Mouse (Mus musculus): Measurements from ENCODE around the gene Ell2. TPM values are rescaled to one million over a fixed set of nuclear protein-coding genes. Genes with fewer than 3 reads are reported as not detected.

Gene Ell2
- total RNA-seq, 1 experiment from 2014 or later: 85.5 TPM

DNA sequence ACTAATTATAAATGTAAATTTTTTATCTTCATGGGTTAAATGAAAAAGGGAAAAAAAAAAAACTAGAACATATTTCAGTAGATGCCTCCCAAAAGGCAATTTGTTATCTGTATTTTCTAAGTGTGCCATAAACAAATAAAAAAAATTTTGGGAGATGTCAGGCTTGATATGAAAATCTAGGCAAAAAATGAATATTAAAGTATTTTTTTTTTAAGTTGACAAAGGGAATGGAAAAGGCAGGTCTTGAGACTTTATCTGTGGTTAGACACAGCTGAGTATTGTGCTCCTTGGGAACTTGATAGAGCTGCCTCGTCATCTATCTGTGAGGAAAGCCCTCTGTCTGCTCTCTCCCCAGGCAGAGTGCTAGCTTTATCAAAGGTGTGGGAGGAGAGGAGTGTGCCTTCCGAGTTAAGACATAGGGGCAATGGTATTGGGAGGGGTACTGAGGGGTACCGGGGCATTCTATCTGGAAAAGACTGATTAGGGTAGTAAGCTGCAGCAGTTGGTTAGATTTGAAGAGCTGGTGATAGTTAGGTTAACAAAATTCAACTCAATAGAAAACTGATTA is 27.1 kb downstream of the Ell2 start:
- no peak for DNase-seq

DNA sequence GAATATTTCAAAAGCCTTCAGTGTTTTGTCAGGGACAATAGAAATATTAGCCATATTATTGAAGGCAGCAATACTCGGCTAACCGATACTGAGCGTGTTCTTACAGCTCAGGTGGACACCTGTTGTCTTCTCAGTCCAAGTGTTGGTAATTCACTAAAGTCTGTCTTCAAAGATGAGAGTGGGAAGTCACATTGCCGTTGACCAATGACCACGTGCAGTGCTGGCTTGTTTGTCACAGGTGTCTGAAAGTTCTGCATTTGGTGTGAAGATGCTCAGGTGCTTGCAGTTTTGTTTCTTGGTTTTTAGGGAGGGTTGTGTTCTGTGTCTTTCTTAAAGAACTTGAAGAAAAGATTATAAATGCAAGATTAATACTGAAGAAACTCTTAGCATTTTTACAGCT is 27.7 kb downstream of the Ell2 start:
- DNase-seq: no peak

DNA sequence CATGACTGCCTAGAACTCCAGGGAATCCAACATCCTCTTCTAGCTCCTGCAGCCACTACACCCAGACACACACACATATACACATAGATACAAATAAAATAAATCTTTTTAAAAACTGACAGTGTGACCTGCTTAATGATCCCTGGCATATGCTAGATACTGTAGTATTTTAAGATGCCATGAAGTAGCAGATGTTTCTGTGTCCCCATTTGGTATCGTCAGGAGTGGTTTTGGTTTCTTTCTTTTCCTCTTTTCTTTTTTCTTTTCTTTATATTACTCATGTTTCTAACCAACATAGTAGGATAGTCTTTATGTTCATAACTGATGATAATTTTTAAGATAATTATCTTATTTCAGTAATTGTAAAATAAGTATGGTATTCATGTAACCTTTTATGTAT is 29.0 kb downstream of the Ell2 start:
- DNase-seq: no peak

DNA sequence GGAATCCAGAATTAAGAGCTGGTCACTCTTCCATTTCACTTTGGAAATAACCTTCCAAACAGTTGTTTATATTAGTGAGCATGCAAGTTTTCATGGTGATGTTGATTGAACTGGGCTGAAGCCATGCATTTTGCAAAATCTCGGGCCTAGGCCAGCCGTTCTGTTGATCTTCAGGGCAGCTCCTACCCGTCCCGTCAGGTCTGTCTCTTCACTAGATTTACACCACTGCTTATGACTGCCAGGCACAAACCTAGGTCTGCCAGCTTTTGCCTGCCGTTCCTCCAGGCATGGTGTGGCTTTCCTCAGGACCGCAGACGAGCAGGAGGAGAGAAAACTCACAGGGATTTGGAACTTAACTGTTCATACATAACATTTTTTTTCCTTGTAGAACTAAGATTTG is 31.4 kb downstream of the Ell2 start:
- peak; percentile 11 for DNase-seq

DNA sequence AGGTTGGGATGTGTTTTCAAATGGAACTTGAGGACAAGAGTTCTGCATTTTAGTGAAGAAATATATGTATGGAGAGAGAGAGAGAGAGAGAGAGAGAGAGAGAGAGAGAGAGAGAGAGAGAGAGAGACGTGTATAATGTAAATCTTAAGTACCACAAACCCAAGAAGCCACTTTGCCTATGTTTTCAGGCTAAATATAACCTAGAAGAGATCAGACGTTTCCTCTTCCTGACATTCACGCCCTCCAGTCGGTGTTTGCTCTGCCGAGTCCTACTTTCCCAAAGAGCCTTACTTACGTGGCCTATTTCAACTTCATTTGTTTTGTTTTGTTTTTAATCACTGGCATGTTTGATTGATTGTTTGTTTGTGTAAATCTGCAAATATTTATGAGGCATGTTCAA is 32.0 kb downstream of the Ell2 start:
- no peak for DNase-seq

DNA sequence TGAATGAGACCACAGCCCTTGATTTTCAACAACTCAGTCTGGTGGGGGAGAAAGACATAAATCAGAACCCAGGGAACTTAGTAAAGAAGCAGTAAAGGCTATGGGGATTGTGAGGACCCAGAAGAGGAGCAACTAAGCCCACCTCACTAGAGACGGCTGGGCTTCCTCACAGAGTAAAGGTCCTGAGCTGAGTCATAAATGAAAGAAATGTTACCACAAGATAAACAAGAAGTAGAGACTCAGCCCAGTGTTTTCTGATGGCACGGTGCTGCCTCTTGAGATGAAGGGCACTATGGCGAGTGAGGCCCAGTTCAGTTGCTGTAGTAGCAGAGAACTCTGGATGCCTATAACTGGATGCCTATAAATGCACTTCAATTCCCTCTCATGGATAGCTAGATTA is 32.4 kb downstream of the Ell2 start:
- no peak for DNase-seq

DNA sequence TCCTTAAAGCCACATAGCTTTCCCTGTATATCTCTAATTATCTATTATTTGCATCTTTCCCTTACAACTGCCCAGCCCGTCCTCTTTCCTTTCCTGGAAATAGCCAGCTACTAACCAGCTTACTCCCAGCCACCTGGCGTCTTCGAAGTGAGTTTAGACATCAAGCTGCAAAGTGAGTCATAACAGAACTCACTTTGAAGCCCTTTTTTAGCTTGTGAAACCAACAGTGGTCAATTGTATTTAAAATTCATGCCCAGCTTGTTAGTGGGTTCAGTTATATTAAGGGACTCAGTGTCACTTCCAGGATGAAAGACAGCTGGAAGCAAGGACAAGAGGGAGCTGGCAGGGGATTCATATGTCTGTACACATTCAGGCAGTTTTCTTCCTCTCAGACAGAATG is 33.5 kb downstream of the Ell2 start:
- DNase-seq: no peak

DNA sequence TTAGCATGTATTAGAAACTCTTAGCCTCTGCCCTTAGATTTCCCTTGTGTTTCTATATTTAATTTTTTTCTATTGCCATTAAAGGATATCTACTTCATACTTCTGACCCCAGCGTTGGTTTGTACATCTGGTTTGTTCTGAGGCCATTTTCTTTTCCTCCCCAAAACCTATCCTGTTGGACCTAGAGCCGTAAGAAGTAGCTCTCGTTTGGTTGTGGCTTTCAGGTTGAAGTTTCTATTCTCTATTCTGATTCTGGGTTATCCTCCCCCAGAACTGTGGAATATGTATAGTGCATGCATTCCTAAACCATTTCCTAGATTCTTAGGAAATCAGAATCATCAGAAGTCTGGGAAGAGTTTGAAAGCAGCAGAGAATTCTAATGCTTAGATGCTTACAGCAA is 34.6 kb downstream of the Ell2 start:
- no peak for DNase-seq

DNA sequence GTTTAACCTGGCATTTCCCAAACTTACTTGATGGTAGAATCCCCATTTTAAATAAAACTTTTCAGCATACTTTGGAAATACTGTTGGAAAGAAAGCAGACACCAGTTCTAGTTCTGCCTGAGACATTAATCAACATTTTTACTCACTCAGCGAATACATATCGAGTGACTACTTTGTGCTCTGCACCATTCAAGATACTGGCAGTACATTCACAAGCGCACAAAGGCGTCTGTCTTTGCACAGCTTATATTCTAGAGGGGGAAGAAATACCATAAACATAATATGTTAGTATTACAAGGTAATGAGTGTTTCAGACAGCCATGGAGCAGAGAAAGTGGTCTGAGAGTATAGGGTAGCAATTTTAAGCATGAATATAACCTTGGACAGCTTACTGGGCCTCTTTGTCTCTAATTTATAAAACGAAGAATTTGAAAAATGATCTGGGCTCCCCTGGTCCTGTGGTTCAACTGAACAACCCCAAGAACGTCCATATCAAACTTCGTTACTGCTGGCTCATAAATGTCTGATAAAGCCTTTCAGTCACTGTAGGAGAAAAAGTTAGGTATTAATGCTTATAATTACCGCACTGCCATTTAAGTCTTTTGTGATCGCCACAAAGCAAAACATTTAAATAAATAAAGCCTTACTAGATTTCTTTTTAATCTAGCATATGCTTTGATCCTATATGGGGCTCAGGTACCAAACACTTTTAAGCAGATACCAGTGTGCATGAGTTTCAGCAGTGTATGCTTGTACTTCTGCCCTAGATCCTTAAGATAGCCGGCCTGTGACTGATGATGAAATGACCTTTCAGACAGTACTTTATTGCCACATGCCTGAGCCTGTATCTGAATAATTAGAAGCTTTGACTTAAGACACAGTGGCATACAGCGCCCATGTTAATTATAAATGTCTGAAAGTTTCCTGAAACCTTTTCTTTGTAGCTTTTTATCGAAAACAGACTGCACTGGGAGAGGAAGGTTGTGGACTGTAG is 35.5 kb downstream of the Ell2 start:
- DNase-seq: no peak

DNA sequence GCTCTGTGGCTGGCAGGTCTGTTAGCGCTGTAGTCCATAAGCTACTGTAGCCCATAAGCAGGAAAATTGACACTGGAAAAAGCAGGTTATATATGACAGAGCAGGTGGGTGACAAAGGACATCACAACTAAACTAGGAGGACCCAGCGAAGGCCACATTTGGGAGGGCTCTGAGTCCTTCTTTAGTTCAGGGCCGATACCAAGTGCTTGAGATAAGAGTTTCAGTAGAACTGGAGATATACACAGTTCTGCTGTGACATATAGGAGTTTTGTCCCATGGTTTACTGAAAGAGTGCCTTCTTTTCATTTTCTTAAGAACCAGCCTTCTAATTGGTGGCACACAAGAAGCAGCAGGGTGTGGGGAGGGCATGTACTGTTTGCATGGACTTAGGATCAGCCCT is 36.4 kb downstream of the Ell2 start:
- no peak for DNase-seq

DNA sequence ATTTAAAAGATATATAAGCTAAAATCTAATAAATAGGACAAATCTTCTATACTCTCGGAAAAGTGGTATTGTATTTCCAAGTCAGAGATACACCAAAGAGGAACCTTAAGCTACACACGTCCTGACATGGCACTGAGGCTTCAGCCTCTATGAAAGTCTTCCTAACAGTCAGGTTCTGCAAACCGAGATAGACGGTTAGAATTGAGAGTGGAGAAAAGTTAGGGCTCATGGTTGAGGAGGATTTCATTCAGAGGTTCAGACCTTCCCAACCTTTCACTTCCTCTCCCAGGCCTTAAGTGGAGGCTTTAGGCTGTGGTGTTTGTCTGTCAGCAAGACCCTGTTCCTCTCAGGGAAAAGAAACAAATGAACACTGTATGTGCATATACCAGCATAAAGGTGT is 37.5 kb downstream of the Ell2 start:
- no peak for DNase-seq

DNA sequence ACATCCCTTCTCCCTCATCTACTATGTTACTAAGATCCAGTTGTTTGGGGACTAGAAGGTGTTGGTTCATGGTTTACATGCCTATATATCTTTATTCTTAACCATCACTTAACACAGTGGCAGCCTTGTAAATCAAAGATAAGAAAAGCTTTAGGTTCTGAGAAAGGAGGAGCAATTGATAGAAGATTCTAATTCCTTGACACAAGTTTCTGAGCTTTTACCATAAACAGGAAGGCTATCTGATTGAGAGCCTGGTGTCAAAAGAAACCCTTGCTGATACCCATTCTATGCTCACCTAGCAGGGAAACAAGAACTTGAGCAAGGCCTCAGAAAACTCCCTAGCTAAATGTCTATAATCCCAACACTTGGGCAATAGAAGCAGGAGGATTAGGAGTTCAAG is 38.8 kb downstream of the Ell2 start:
- no peak for DNase-seq

DNA sequence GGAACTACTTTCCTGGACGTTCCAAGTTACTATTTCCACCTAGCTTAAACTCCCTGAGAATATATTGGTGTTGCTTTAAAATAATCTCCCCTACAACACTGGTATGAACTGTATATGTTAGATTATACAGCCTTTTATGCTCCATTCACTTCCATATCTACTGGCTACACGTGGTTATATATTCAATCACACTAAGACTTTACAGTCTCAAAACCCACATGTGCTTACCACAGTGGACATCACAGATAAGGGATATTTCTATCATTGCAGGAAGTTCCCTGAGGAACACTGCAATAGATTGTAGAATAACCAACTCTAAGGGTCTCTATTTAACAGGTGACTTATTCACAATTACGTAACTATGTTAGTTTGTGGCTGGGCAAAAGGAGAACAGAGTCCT is 40.7 kb downstream of the Ell2 start:
- DNase-seq: no peak

DNA sequence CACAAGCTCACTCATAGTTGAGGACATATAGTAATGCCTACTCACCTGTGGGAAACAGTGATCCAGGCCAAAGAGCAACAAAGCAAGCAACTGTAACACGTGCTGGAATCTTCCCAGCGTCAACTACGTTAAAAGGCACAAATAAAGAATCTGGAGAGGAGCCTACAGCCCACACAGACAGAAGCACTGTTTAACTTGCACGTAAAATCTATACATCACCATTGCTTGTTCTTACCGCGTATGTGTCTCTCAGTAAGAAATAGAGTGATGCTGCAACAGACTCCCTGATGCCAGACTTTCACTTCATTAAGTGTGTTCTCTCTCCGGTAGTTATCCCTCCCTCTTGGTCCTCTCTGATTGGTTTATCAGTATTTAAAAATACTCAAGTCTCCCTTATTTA is 42.1 kb downstream of the Ell2 start:
- DNase-seq: no peak

DNA sequence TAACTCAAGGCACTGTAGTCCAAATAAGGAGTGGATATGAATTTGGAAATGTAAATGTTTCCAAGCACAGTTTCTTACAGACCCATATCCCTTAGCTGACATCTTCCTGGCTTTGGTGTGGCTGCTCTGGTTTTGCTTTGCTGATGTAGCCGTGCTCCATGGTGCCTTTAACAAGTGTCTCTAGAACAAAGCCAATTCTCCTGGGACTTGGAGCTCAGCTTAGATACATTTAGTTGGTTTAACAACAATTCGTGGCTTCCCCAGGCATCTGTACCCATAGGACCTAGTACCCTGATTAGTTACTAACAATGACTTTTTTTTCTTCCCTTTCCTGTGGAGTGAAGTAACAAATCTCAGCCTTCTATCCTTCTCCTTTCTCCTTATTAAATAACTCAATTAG is 44.2 kb downstream of the Ell2 start:
- DNase-seq: no peak

DNA sequence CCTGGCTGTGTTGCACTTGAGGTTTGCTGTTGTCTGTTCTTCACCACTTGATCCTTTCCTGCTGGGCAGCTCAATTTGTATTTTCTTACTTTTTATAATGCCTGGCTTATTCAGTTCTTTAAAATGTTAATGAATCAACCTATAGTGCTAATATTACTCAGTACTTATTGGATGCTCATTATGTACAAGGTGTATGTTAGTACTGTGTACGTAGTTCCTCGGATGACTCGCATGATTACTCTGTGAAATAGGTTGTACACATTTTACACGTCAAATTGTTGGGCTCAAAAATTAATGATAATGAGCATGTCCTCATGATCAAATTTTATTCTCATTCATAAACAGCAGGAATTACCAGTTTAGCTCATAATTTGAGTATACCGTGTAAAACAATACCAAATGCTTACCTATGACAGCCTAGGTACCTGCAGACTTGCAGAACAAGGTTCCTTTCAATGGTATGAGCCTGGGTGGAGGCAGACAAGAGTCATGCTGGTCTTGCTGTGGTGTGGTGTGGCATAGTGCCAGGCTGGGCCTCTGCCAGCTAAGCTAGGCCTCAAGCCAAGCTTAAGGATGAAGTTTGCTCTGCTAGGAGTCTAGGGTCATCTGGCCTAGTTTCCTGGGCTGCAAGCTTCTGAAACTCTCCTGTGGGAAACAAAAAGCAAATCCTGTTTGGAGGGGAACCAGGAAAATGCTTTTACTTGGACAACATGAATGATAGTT is 45.8 kb downstream of the Ell2 start:
- peak; percentile 92 for DNase-seq

DNA sequence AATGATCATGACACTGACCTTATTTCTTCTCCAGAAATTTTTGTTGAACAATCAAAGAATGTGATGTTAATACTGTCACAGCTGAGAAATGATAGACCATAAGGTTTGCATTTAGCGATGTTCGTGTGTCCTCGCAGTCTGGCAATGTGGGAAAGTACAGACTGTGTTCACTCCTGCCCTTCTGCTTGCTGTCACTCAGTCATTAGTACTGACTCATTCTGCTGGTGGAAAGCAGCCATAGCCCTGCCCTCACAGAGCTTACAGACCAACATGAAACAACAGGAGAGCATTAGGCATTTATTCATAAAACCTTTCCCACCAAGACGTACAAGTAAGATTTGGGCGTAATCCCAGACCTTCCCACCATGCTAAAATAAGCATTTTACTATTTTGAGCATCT is 47.8 kb downstream of the Ell2 start:
- no peak for DNase-seq

DNA sequence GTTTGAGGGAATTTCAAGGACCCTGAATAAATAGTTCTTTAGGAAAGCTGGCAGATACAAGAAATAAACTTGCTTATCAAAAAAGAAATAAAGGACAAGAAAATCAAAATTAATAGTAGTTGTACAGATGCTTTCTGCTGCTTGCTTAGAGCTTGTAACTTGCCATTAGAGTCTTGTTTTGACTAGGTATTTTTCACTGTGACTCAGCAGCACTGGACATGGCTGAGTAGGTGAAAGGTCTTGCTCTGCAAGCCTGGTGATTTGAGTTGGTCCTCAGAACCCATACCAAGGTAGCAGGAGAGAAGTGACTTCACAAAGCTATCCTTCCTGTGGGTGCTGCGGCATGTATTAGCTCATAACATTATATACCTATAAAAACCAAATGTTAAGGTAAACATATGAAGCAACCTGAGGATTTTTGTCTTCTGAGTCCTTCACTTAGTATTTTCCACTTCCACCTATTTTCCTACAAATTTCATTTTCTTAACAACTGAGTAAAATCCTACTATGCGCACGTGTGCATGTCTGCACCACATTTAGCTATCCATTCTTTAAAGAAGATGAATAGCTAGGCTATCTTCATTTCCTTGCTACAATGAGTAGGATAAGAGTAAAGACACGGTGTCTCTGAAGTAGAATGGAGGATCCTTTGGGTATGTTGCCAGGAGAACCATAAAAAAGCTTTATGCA is 54.4 kb downstream of the Ell2 start:
- DNase-seq: no peak

DNA sequence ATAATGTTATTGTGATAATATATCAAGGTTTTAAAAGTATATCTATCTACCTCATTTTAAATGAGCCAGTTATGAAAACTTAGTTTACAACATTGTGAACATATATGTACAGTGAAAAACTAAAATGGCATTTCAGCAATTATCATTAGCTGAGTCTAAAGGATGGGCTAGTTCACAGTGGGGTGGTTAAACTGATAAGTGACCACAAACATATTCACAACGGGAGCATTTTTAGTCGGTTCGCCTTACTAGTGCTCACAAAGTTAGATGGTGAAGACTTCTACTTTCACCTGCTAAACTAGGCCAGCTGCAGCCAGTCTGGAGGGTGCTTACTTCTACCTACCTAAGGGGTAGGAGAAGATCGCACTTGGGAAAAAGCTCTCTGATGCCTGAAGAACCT is 56.2 kb downstream of the Ell2 start:
- DNase-seq: no peak

DNA sequence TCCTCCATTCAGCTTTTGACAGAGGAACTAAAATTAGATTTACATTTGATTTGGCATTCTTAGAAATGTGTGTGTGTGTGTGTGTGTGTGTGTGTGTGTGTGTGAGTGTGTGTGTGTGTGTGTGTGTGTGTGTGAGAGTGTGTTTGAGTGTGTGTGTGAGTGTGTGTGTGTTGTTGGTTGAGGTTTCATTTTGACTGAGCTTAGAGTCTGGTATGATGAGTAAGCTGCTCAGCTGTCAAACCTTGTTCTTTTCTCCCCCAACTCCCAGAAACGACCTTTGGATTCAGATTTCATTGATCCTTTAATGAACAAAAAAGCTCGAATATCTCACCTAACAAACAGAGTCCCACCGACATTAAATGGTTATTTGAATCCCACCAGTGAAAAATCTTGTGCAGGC is 56.7 kb downstream of the Ell2 start:
- DNase-seq: no peak

DNA sequence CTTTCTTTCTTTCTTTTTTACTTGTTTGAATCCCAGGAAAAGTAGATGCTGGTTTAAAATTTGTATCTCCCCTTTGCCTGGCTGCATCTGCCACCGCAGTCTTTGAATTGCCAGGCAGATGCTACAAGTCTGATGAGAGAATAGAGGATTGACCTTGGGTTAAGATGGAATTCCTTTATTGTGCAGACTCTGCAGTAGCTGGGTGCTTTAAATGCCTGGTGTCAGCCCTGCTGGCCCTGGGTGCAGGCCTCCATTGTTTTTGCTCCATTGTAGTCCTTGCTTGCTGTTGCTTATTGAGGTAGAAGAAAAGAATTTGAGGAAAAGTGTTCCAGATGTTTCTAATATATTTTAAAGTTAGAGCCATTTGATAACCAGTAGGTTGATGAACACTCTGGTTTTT is 59.2 kb downstream of the Ell2 start:
- DNase-seq: no peak

DNA sequence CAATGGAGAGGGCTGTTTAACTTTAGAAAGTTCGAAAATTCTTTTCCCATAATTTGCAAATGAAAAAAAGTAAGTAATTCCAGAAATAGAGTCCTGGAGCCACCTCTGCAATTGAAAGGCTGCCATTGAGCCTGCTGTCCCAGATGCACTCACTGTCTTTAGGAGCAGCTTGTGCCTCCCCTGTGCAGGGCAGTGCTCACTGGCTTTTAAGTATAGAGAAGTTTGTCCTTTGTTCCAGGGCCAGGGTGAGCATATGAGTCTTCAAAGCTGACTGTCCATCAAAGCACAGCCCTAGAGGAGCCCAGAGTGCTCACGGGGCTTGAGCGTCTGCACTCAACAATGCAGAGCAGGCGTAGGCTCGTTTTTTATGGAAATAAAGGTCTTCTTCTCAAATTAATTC is 59.7 kb downstream of the Ell2 start:
- DNase-seq: no peak

DNA sequence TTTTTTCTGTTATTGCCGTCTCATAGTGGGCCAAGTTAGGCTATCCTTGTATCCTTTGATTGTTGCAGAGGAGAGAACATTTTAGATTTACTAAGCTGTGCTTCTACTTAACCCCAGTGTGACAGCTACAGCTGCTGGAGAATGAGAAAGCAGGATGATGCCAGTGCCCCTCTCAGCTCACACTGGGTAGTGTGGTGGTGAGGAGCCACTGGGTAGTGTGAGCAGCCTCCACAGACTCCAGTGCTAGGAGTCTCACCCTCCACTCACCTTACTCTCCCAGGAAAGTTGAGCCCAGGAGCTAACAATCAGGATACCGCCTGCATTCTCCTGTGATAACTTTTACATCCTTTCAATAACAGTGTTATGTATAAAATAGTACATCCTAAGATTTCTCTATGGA is 60.4 kb downstream of the Ell2 start:
- no peak for DNase-seq

Measured in adrenal gland, postnatal 14 days (tissue).